ENCODE assay signal across 22 mouse cellular contexts in the genomic region with DNA sequence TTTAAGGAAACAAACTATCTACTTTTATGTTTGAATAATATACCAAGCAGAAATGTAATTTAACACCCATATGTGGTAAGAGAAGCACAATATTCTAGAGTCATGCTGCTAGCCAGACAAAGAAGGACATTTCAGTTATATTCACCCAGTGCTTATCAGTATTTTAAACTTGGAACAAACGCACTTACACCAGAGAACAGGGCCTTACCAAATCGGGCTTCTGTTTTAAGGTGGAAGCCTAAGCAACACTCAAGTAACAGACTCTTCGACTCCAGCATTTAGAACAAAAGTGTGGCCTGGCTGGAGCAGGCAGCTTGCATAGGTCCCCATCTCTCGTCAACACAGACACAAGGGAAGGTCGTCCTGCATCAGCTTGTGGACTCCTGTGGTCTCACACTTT. TPM values are rescaled to one million over a fixed set of nuclear protein-coding genes. Genes with fewer than 3 reads are reported as not detected.
DNase-seq lines count a peak whose midpoint lies in the region; ATAC-seq lines count a peak whose summit lies in the region.
"Had no signal": no experiment of that assay in that cellular context is flagged by ENCODE, and none has a peak within 500 bp of the region (broad histone marks: within the 10 kb centered on the region; RNA-seq: fewer than 3 reads in every experiment).

No protein-coding gene starts in this region.

- peak overlapping the region; percentile 63 for H3K4me3 ChIP-seq in erythroblast, embryonic 14.5 days (replicated peaks)
- H3K4me3 ChIP-seq in liver, embryonic 15.5 days (replicated peaks), result no peak overlapping the region
- H3K4me3 ChIP-seq: embryonic facial prominence, embryonic 13.5 days; gastrocnemius, adult 2 months; kidney, embryonic 15.5 days; lung, embryonic 15.5 days; neural tube, embryonic 15.5 days; stomach, embryonic 15.5 days had no signal

- H3K9me3 ChIP-seq in erythroblast, embryonic 14.5 days (ENCODE audit: control insufficient read depth, low read length), result no peaks in the 10 kb centered on the region
- no peaks in the 10 kb centered on the region for H3K9me3 ChIP-seq in liver, embryonic 15.5 days (replicated peaks)
- H3K9me3 ChIP-seq: embryonic facial prominence, embryonic 13.5 days; kidney, embryonic 15.5 days; lung, embryonic 15.5 days; neural tube, embryonic 15.5 days; stomach, embryonic 15.5 days had no signal

- peak; percentile 18 for DNase-seq in thymus, postnatal 0 days (ENCODE audit: low spot score)
- DNase-seq in thymus, postnatal 10 days (ENCODE audit: low spot score in 2 of 2), result no peak
- no peak for DNase-seq in layer of hippocampus, postnatal 14 days (ENCODE audit: low spot score in 2 of 2)
- no peak for DNase-seq in cerebellum, postnatal 25 days
- DNase-seq: cerebellum, adult 2 months; cerebellum, postnatal 36 days; embryo, embryonic 11 days; gastrocnemius, adult 2 months; kidney, postnatal 4 days; lung, postnatal 36 days had no signal

- H3K4me1 ChIP-seq in erythroblast, embryonic 14.5 days (ENCODE audit: control insufficient read depth), result peaks cover 68% of the 10 kb centered on the region
- H3K4me1 ChIP-seq in liver, embryonic 15.5 days (replicated peaks), result peaks cover 46% of the 10 kb centered on the region
- H3K4me1 ChIP-seq: embryonic facial prominence, embryonic 13.5 days; stomach, embryonic 15.5 days had no signal

- no peak for ATAC-seq in erythroblast, adult 5-6 weeks (replicated peaks; ENCODE audit: low FRiP score, poor library complexity, severe bottlenecking)
- ATAC-seq in liver, embryonic 15.5 days (ENCODE audit: insufficient read depth), result no peak
- no peak for ATAC-seq in cerebellum, adult (ENCODE audit: insufficient number of reproducible peaks, low FRiP score, low TSS enrichment)
- ATAC-seq: forebrain, embryonic 14.5 days; hindbrain, postnatal 0 days; intestine, postnatal 0 days had no signal

- no peak overlapping the region for H3K9ac ChIP-seq in liver, embryonic 15.5 days
- H3K9ac ChIP-seq: embryonic facial prominence, embryonic 13.5 days; kidney, embryonic 15.5 days; lung, embryonic 15.5 days; neural tube, embryonic 15.5 days; stomach, embryonic 15.5 days had no signal

- no peaks in the 10 kb centered on the region for H3K27me3 ChIP-seq in erythroblast, embryonic 14.5 days (ENCODE audit: control insufficient read depth)
- no peaks in the 10 kb centered on the region for H3K27me3 ChIP-seq in liver, embryonic 15.5 days
- H3K27me3 ChIP-seq: embryonic facial prominence, embryonic 13.5 days; kidney, embryonic 15.5 days; lung, embryonic 15.5 days; neural tube, embryonic 15.5 days; stomach, embryonic 15.5 days had no signal

- no peaks in the 10 kb centered on the region for H3K36me3 ChIP-seq in erythroblast, embryonic 14.5 days (ENCODE audit: control insufficient read depth)
- H3K36me3 ChIP-seq in liver, embryonic 15.5 days (replicated peaks), result no peaks in the 10 kb centered on the region
- H3K36me3 ChIP-seq: embryonic facial prominence, embryonic 13.5 days; kidney, embryonic 15.5 days; lung, embryonic 15.5 days; neural tube, embryonic 15.5 days; stomach, embryonic 15.5 days had no signal

- peak overlapping the region; percentile 90 for H3K27ac ChIP-seq in liver, embryonic 15.5 days (replicated peaks)
- H3K27ac ChIP-seq: embryonic facial prominence, embryonic 13.5 days; gastrocnemius, adult 2 months; hindbrain, postnatal 0 days; kidney, embryonic 15.5 days; lung, embryonic 15.5 days; neural tube, embryonic 15.5 days; stomach, embryonic 15.5 days had no signal

- peak overlapping the region; percentile 63 for H3K4me2 ChIP-seq in liver, embryonic 15.5 days
- H3K4me2 ChIP-seq: embryonic facial prominence, embryonic 13.5 days; kidney, embryonic 15.5 days; lung, embryonic 15.5 days; neural tube, embryonic 15.5 days; stomach, embryonic 15.5 days had no signal

- 26% methylated on average over 5 of the region's 5 CpGs for WGBS in liver, embryonic 15.5 days (ENCODE audit: insufficient replicate concordance)

RNA-seq across cellular contexts. Expression of a gene that starts 21.2 kb away (rescaled TPM):
- polyA plus RNA-seq in erythroblast, embryonic 14.5 days (2012), result 0.26 and 0.29 TPM in 2 replicates
- 1.7 TPM in 1 of 2 replicates, not detected in the other for total RNA-seq in erythroblast, adult 5-6 weeks (2015; ENCODE audit: low replicate concordance)
- total RNA-seq in erythroblast, adult 5-6 weeks (2017; ENCODE audit: low replicate concordance), result 4.2 and 4.3 TPM in 2 replicates
- polyA plus RNA-seq in thymus, postnatal 0 days (2015; fragmentation: Nextera tagmentation; extraction: Ambion mirVana), result 86.5 and 106 TPM in 2 replicates
- 1.1 and 1.5 TPM in 2 replicates for polyA plus RNA-seq in liver, embryonic 15.5 days (2015; fragmentation: Nextera tagmentation; extraction: Ambion mirVana)
- total RNA-seq in layer of hippocampus, postnatal 14 days (2021), result 10 to 100 TPM; 42.7 to 46.6 TPM

Comparison
In these comparisons a context has a peak if more than half of its experiments do, and no peak if none do; other contexts are left out.
1. RNA of a gene that starts 21.2 kb away (polyA plus RNA-seq): 86.5 to 106 TPM in thymus, postnatal 0 days; 1.1 to 1.5 TPM in liver, embryonic 15.5 days and 0.26 to 0.29 TPM in erythroblast, embryonic 14.5 days; every median in the first group is over 10 times any median in the second.